Mouse (Mus musculus) heart, postnatal 10 days (tissue): ENCODE data around the gene Lama2. TPM values are rescaled to one million over a fixed set of nuclear protein-coding genes. Genes with fewer than 3 reads are reported as not detected.
A peak's percentile ranks its signal among the peaks of the same experiment; 100 is the strongest.
"Not testable (repeated sequence)": the region's sequence is repeated elsewhere in the genome, so short reads cannot be mapped to it uniquely, and the experiment has no call there.

ENCODE experiments used
- DNase-seq, 2 experiments: peaks; one replicate each; pipeline ENCODE4 v3.0.0; 2021
- intact Hi-C: fragments of 180-260 bp; cut with DNase I; formaldehyde crosslinking; loops from one replicate; pipeline ENCODE4 v1.15.1; 2025
- total RNA-seq, 2 experiments: library from RNA; stranded (reverse); gene quantifications; 2 replicates each; pipeline ENCODE4 v1.2.3; 2021

Lama2 gene
- total RNA-seq, 2 experiments from 2014 or later: 222 to 226 TPM

DNA sequence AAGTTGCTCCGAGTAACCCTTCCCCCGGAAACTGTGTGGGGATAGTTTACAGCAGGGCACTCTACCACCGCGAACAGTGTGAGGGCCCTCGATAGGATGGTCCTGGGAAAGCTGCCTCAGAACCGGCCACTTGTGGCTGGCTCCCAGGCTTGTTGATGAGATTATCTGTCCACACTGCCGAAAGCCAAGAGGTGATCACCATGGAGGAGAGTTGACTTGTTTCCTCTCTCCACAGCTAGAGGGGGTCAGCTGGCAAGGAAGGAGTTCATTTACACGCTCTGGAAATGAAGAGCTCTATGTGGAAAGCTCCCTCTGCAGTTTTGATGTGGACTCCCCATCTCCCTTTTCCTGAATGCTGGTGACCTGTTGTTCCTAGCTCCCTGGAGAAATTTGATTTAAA lies 669.9 kb downstream of the Lama2 start:
- intact Hi-C loops: no loop called here
- peak in 1 of 2 experiments; percentile 4 for DNase-seq

GRCm38 (mm10) chr10:26948331-26948730 lies 671.2 kb downstream of the Lama2 start:
- DNase-seq: peak; percentile 7 to 12
- intact Hi-C loops: no loop called here

GRCm38 (mm10) chr10:26939549-26939948 lies 680.0 kb downstream of the Lama2 start:
- no peak for DNase-seq
- intact Hi-C loops: no loop called here

- intact Hi-C loops: not testable (repeated sequence)
These were observed 681.1 kb downstream of the Lama2 start for GRCm38 (mm10) chr10:26938464-26938863.

GRCm38 (mm10) chr10:26936056-26936455 lies 683.5 kb downstream of the Lama2 start:
- DNase-seq, intact Hi-C loops: not testable (repeated sequence)

More at GRCm38 (mm10) chr10:26938464-26938863, 681.1 kb downstream of the Lama2 start:
- DNase-seq: not testable (repeated sequence)
